Mouse (Mus musculus): ENCODE measurements around the gene Gba2. TPM values are rescaled to one million over a fixed set of nuclear protein-coding genes. Genes with fewer than 3 reads are reported as not detected.
A peak's percentile ranks its signal among the peaks of the same experiment; 100 is the strongest.

The Gba2 gene
- polyA plus RNA-seq, 1 experiment from 2014 or later = 14.4 TPM

GRCm38 (mm10) chr4:43591961-43592360 lies 13.3 kb upstream of the Gba2 start:
- Histone ChIP-seq H3K4me3 (ENCODE audit: low read depth, low read length) (no peak overlapping the region), H3K4me2 (replicated peaks; ENCODE audit: low read depth, low read length) (no peak overlapping the region), H3K27ac (ENCODE audit: low read length) (no peak overlapping the region), H3K27me3 (replicated peaks; ENCODE audit: insufficient read depth, low read length) (no peaks in the 10 kb centered on the region), H3K9ac (replicated peaks; ENCODE audit: low read depth) (no peak overlapping the region), H3K9me3 (ENCODE audit: low read length) (no peaks in the 10 kb centered on the region), H3K36me3 (ENCODE audit: insufficient read depth, low read length) (no peaks in the 10 kb centered on the region), H3K4me1 (ENCODE audit: insufficient read depth, low read depth, low read length) (no peaks in the 10 kb centered on the region; the same call in 1 of the 2 replicates)
- 71% methylated on average over 3 of the region's 3 CpGs for WGBS
- no peak for ATAC-seq
- DNase-seq (ENCODE audit: low spot score) = no peak
- TF ChIP-seq EP300 (IDR thresholded peaks at IDR 0.05) (no peak), CTCF (IDR thresholded peaks at IDR 0.05) (no peak)

- Histone ChIP-seq H3K27ac (ENCODE audit: low read length) (no peak overlapping the region), H3K4me1 (ENCODE audit: insufficient read depth, low read depth, low read length) (no peaks in the 10 kb centered on the region; the same call in 1 of the 2 replicates), H3K9me3 (ENCODE audit: low read length) (no peaks in the 10 kb centered on the region), H3K9ac (replicated peaks; ENCODE audit: low read depth) (no peak overlapping the region), H3K36me3 (ENCODE audit: insufficient read depth, low read length) (no peaks in the 10 kb centered on the region), H3K4me3 (ENCODE audit: low read depth, low read length) (no peak overlapping the region), H3K27me3 (replicated peaks; ENCODE audit: insufficient read depth, low read length) (no peaks in the 10 kb centered on the region), H3K4me2 (replicated peaks; ENCODE audit: low read depth, low read length) (no peak overlapping the region)
- no peak for TF ChIP-seq EP300 (IDR thresholded peaks at IDR 0.05)
- TF ChIP-seq CTCF (IDR thresholded peaks at IDR 0.05) = no peak
- ATAC-seq (no peak), DNase-seq (ENCODE audit: low spot score) (no peak)
- WGBS = 36% methylated on average over 5 of the region's 5 CpGs
Measured at GRCm38 (mm10) chr4:43591543-43591942, 12.9 kb upstream of the Gba2 start.

- no peak overlapping the region for H3K27ac ChIP-seq (ENCODE audit: low read length)
- no peaks in the 10 kb centered on the region; the same call in 1 of the 2 replicates for H3K27me3 ChIP-seq (replicated peaks; ENCODE audit: insufficient read depth, low read length)
- ATAC-seq = peak; percentile 42; the same call in 1 of the 2 replicates
- H3K9ac ChIP-seq (replicated peaks; ENCODE audit: low read depth) = no peak overlapping the region
- TF ChIP-seq CTCF (IDR thresholded peaks at IDR 0.05) (no peak), EP300 (IDR thresholded peaks at IDR 0.05) (no peak)
- H3K4me1 ChIP-seq (ENCODE audit: insufficient read depth, low read depth, low read length) = no peaks in the 10 kb centered on the region; the same call in 1 of the 2 replicates
- DNase-seq (ENCODE audit: low spot score) = no peak
- no peak overlapping the region for H3K4me2 ChIP-seq (replicated peaks; ENCODE audit: low read depth, low read length)
- H3K4me3 ChIP-seq (ENCODE audit: low read depth, low read length) = no peak overlapping the region
- H3K9me3 ChIP-seq (ENCODE audit: low read length) = no peaks in the 10 kb centered on the region
- 39% methylated on average over 7 of the region's 7 CpGs for WGBS
- H3K36me3 ChIP-seq (ENCODE audit: insufficient read depth, low read length) = peaks cover 15% of the 10 kb centered on the region; the same call in 1 of the 2 replicates
Measured at GRCm38 (mm10) chr4:43587681-43588080, 9.0 kb upstream of the Gba2 start.

GRCm38 (mm10) chr4:43586411-43586810 lies 7.7 kb upstream of the Gba2 start:
- Histone ChIP-seq H3K9me3 (ENCODE audit: low read length) (no peaks in the 10 kb centered on the region), H3K36me3 (ENCODE audit: insufficient read depth, low read length) (peaks cover 20% of the 10 kb centered on the region; the same call in 1 of the 2 replicates), H3K9ac (replicated peaks; ENCODE audit: low read depth) (no peak overlapping the region), H3K27me3 (replicated peaks; ENCODE audit: insufficient read depth, low read length) (no peaks in the 10 kb centered on the region; the same call in 1 of the 2 replicates), H3K27ac (ENCODE audit: low read length) (no peak overlapping the region), H3K4me1 (ENCODE audit: insufficient read depth, low read depth, low read length) (no peaks in the 10 kb centered on the region; the same call in 1 of the 2 replicates), H3K4me2 (replicated peaks; ENCODE audit: low read depth, low read length) (no peak overlapping the region), H3K4me3 (ENCODE audit: low read depth, low read length) (no peak overlapping the region)
- ATAC-seq = no peak
- DNase-seq (ENCODE audit: low spot score) = no peak
- WGBS = 64% methylated on average over 8 of the region's 8 CpGs
- TF ChIP-seq EP300 (IDR thresholded peaks at IDR 0.05) (no peak), CTCF (IDR thresholded peaks at IDR 0.05) (no peak)

- H3K9ac ChIP-seq (replicated peaks; ENCODE audit: low read depth) = no peak overlapping the region
- WGBS = 38% methylated on average over 9 of the region's 10 CpGs
- no peak overlapping the region for H3K4me3 ChIP-seq (ENCODE audit: low read depth, low read length)
- H3K4me1 ChIP-seq (ENCODE audit: insufficient read depth, low read depth, low read length) = no peaks in the 10 kb centered on the region; the same call in 1 of the 2 replicates
- H3K27me3 ChIP-seq (replicated peaks; ENCODE audit: insufficient read depth, low read length) = no peaks in the 10 kb centered on the region; the same call in 1 of the 2 replicates
- no peak for TF ChIP-seq CTCF (IDR thresholded peaks at IDR 0.05)
- TF ChIP-seq EP300 (IDR thresholded peaks at IDR 0.05) = no peak
- H3K36me3 ChIP-seq (ENCODE audit: insufficient read depth, low read length) = peaks cover 25% of the 10 kb centered on the region; the same call in 1 of the 2 replicates
- DNase-seq (ENCODE audit: low spot score) = no peak
- H3K27ac ChIP-seq (ENCODE audit: low read length) = no peak overlapping the region
- no peak overlapping the region for H3K4me2 ChIP-seq (replicated peaks; ENCODE audit: low read depth, low read length)
- no peaks in the 10 kb centered on the region for H3K9me3 ChIP-seq (ENCODE audit: low read length)
- ATAC-seq = no peak
Measured at GRCm38 (mm10) chr4:43585682-43586081, 7.0 kb upstream of the Gba2 start.

- no peak within 1 kb of the TSS for H3K9ac ChIP-seq (replicated peaks; ENCODE audit: low read depth)
- H3K4me1 ChIP-seq (ENCODE audit: insufficient read depth, low read depth, low read length) = peaks cover under 1% of the 10 kb centered on the region; the same call in 1 of the 2 replicates
- DNase-seq (ENCODE audit: low spot score) (no peak), ATAC-seq (no peak)
- H3K9me3 ChIP-seq (ENCODE audit: low read length) = no peaks in the 10 kb centered on the region
- 62% methylated on average over 12 of the region's 12 CpGs for WGBS
- no peak within 1 kb of the TSS for H3K27ac ChIP-seq (ENCODE audit: low read length)
- TF ChIP-seq CTCF (IDR thresholded peaks at IDR 0.05) = peak; percentile 11; the same call in 1 of the 2 replicates
- TF ChIP-seq EP300 (IDR thresholded peaks at IDR 0.05) = no peak
- H3K4me3 ChIP-seq (ENCODE audit: low read depth, low read length) = no peak within 1 kb of the TSS
- H3K27me3 ChIP-seq (replicated peaks; ENCODE audit: insufficient read depth, low read length) = no peaks in the 10 kb centered on the region; the same call in 1 of the 2 replicates
- no peak within 1 kb of the TSS for H3K4me2 ChIP-seq (replicated peaks; ENCODE audit: low read depth, low read length)
- H3K36me3 ChIP-seq (ENCODE audit: insufficient read depth, low read length) = peaks cover 28% of the 10 kb centered on the region; the same call in 1 of the 2 replicates
Measured at GRCm38 (mm10) chr4:43584444-43585416, 6.1 kb upstream of the Gba2 start, which contains the start of gene Msmp. Gene Msmp (minus strand): TSS chr4:43584494.

All from lung, postnatal 0 days (tissue).